ENCODE assay signal across 23 mouse cellular contexts in the genomic region with DNA sequence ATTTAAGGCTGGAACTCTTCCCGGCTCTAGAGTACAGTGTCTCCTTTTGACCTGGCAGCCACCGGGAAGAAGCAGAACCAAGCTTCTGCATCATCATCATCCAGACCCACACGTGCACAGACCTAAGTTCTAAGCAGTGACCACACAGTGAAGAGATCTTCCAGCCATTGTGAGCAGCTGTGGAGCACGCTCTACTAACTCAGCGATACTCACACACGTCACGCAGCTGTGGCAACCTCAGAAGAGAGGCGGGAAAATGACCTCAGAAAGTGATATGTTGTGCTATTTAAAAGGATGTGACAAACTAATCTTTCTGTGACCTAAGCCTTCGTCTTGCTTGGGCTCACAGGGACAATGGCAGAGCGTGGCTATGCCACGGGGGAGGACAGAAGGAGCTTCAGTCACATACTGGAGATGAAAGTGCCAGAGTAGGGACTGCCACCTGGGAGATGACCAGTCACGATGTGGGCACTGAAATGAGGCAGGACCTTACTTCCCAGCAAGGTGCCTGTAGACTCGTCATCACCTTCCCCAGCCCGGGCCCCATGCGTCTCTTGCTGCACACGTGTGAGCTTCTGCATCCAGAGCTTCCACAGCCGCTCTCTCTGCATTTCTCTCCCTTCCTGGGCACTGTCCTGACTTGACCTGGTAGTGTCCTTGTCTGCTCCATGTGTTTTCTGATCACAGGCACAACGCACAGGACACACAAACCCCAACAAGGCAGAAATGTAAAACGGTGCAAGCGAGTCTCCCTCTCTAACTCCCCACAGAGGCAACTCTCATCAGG. TPM values are rescaled to one million over a fixed set of nuclear protein-coding genes. Genes with fewer than 3 reads are reported as not detected.
DNase-seq lines count a peak whose midpoint lies in the region; ATAC-seq and TF ChIP-seq lines count a peak whose summit lies in the region.
"Had no signal": no experiment of that assay in that cellular context is flagged by ENCODE, and none has a peak within 500 bp of the region (broad histone marks: within the 10 kb centered on the region; RNA-seq: fewer than 3 reads in every experiment).

No protein-coding gene starts in this region.

- no peak overlapping the region for H3K27ac ChIP-seq in heart, embryonic 12.5 days (ENCODE audit: poor library complexity, severe bottlenecking)
- H3K27ac ChIP-seq in intestine, postnatal 0 days (ENCODE audit: low read depth, low read length) = no peak overlapping the region
- H3K27ac ChIP-seq in intestine, embryonic 15.5 days = no peak overlapping the region
- H3K27ac ChIP-seq: forebrain, embryonic 10.5 days; hindbrain, embryonic 13.5 days; liver, embryonic 13.5 days; stomach, embryonic 15.5 days had no signal

- no peaks in the 10 kb centered on the region for H3K36me3 ChIP-seq in heart, embryonic 12.5 days
- H3K36me3 ChIP-seq in intestine, postnatal 0 days (ENCODE audit: control insufficient read depth, insufficient read depth) = no peaks in the 10 kb centered on the region
- H3K36me3 ChIP-seq in intestine, embryonic 15.5 days = no peaks in the 10 kb centered on the region
- H3K36me3 ChIP-seq: forebrain, embryonic 10.5 days; hindbrain, embryonic 13.5 days; liver, embryonic 13.5 days; stomach, embryonic 15.5 days had no signal

- no peak for ATAC-seq in heart, embryonic 12.5 days (ENCODE audit: insufficient number of reproducible peaks, low FRiP score)
- no peak for ATAC-seq in intestine, postnatal 0 days
- ATAC-seq in intestine, embryonic 15.5 days = no peak
- ATAC-seq in megakaryocyte progenitor cell, adult 5-6 weeks (replicated peaks; ENCODE audit: poor library complexity) = no peak

- H3K4me1 ChIP-seq in heart, embryonic 12.5 days (replicated peaks) = peaks cover 19% of the 10 kb centered on the region; the same call in 1 of the 2 replicates
- 0 out of 2 replicates have a peak, but pooled peaks cover under 1% of the 10 kb centered on the region for H3K4me1 ChIP-seq in intestine, postnatal 0 days (replicated peaks; ENCODE audit: control insufficient read depth, insufficient read depth, low read length)
- no peaks in the 10 kb centered on the region for H3K4me1 ChIP-seq in intestine, embryonic 15.5 days (replicated peaks)
- H3K4me1 ChIP-seq: hindbrain, embryonic 13.5 days; stomach, embryonic 15.5 days had no signal

- no peaks in the 10 kb centered on the region for H3K9me3 ChIP-seq in heart, embryonic 12.5 days (replicated peaks)
- H3K9me3 ChIP-seq in intestine, postnatal 0 days (ENCODE audit: control insufficient read depth) = no peaks in the 10 kb centered on the region
- no peaks in the 10 kb centered on the region for H3K9me3 ChIP-seq in intestine, embryonic 15.5 days
- H3K9me3 ChIP-seq: forebrain, embryonic 10.5 days; hindbrain, embryonic 13.5 days; liver, embryonic 13.5 days; stomach, embryonic 15.5 days had no signal

- peak; percentile 89 for DNase-seq in heart, adult 11 months
- peak; percentile 67 for DNase-seq in A20 (ENCODE audit: low read depth, low spot score)
- peak; percentile 34 for DNase-seq in retina, postnatal 1 day
- DNase-seq: adrenal gland, adult 2 months; cerebellum, adult 11-12 months; cerebellum, postnatal 14 days; gastrocnemius, postnatal 36 days; kidney, postnatal 36 days; liver, embryonic 13.5 days; lung, adult 2 months; lung, postnatal 14 days; midbrain, embryonic 14.5 days; right cerebral cortex, postnatal 25 days; thymus, adult 2 months had no signal

- WGBS in heart, embryonic 12.5 days = 50% methylated on average over 20 of the region's 20 CpGs
- WGBS in intestine, postnatal 0 days = 66% methylated on average over 20 of the region's 20 CpGs
- 63% methylated on average over 20 of the region's 20 CpGs for WGBS in intestine, embryonic 15.5 days

- H3K4me2 ChIP-seq in heart, embryonic 12.5 days = no peak overlapping the region
- 0 out of 2 replicates have a peak overlapping the region, but pooled peaks have one; percentile 21 for H3K4me2 ChIP-seq in intestine, postnatal 0 days (replicated peaks; ENCODE audit: low read depth)
- no peak overlapping the region for H3K4me2 ChIP-seq in intestine, embryonic 15.5 days (replicated peaks)
- H3K4me2 ChIP-seq: hindbrain, embryonic 13.5 days; liver, embryonic 13.5 days; stomach, embryonic 15.5 days had no signal

- H3K27me3 ChIP-seq in heart, embryonic 12.5 days (replicated peaks) = 0 out of 2 replicates have a peak, but pooled peaks cover 5% of the 10 kb centered on the region
- H3K27me3 ChIP-seq in intestine, postnatal 0 days (replicated peaks; ENCODE audit: control insufficient read depth, insufficient read depth, low read length) = no peaks in the 10 kb centered on the region; the same call in 1 of the 2 replicates
- no peaks in the 10 kb centered on the region for H3K27me3 ChIP-seq in intestine, embryonic 15.5 days (replicated peaks)
- H3K27me3 ChIP-seq: stomach, embryonic 15.5 days had no signal

- H3K4me3 ChIP-seq in heart, embryonic 12.5 days = no peak overlapping the region
- H3K4me3 ChIP-seq in intestine, postnatal 0 days (ENCODE audit: low read depth, low read length) = no peak overlapping the region
- no peak overlapping the region for H3K4me3 ChIP-seq in intestine, embryonic 15.5 days (replicated peaks)
- H3K4me3 ChIP-seq: forebrain, embryonic 10.5 days; hindbrain, embryonic 13.5 days; liver, embryonic 13.5 days; stomach, embryonic 15.5 days had no signal

- H3K9ac ChIP-seq in heart, embryonic 12.5 days = no peak overlapping the region
- no peak overlapping the region for H3K9ac ChIP-seq in intestine, postnatal 0 days (ENCODE audit: low read depth, low read length)
- H3K9ac ChIP-seq in intestine, embryonic 15.5 days = no peak overlapping the region
- H3K9ac ChIP-seq: hindbrain, embryonic 13.5 days; liver, embryonic 13.5 days; stomach, embryonic 15.5 days had no signal

- TF ChIP-seq CTCF in intestine, postnatal 0 days (IDR thresholded peaks at IDR 0.05; ENCODE audit: low read depth) = no peak

RNA-seq across cellular contexts. Expression of a gene that starts 32.8 kb away (rescaled TPM):
- polyA plus RNA-seq in heart, embryonic 12.5 days (2016; fragmentation: Nextera tagmentation; extraction: Ambion mirVana) = 46.8 and 51.0 TPM in 2 replicates
- 27.7 and 28.4 TPM in 2 replicates for polyA plus RNA-seq in intestine, postnatal 0 days (2015; fragmentation: Nextera tagmentation; extraction: Ambion mirVana)
- 62.7 and 69.6 TPM in 2 replicates for polyA plus RNA-seq in intestine, embryonic 15.5 days (2015; fragmentation: Nextera tagmentation; extraction: Ambion mirVana)
- 14.7 and 14.8 TPM in 2 replicates for total RNA-seq in megakaryocyte progenitor cell, adult 5-6 weeks (2015)
- 18.8 and 25.3 TPM in 2 replicates for total RNA-seq in megakaryocyte progenitor cell, adult 5-6 weeks (2017)

RNA-seq across cellular contexts. Expression of a gene that starts 32.9 kb away (rescaled TPM):
- 1.4 and 1.5 TPM in 2 replicates for polyA plus RNA-seq in heart, embryonic 12.5 days (2016; fragmentation: Nextera tagmentation; extraction: Ambion mirVana)
- polyA plus RNA-seq in intestine, postnatal 0 days (2015; fragmentation: Nextera tagmentation; extraction: Ambion mirVana) = 4.6 TPM in 2 replicates
- polyA plus RNA-seq in intestine, embryonic 15.5 days (2015; fragmentation: Nextera tagmentation; extraction: Ambion mirVana) = 4.4 and 4.6 TPM in 2 replicates
- not detected in 2 replicates for total RNA-seq in megakaryocyte progenitor cell, adult 5-6 weeks (2015)
- 0.03 TPM in 1 of 2 replicates, not detected in the other for total RNA-seq in megakaryocyte progenitor cell, adult 5-6 weeks (2017)
- total RNA-seq: megakaryocyte, adult 5-6 weeks; MEL had no signal

RNA-seq across cellular contexts. Expression of a gene that starts 50.6 kb away (rescaled TPM):
- 67.5 and 71.6 TPM in 2 replicates for polyA plus RNA-seq in heart, embryonic 12.5 days (2016; fragmentation: Nextera tagmentation; extraction: Ambion mirVana)
- 52.2 and 55.8 TPM in 2 replicates for polyA plus RNA-seq in intestine, postnatal 0 days (2015; fragmentation: Nextera tagmentation; extraction: Ambion mirVana)
- polyA plus RNA-seq in intestine, embryonic 15.5 days (2015; fragmentation: Nextera tagmentation; extraction: Ambion mirVana) = 39.2 and 40.2 TPM in 2 replicates
- total RNA-seq in megakaryocyte progenitor cell, adult 5-6 weeks (2015) = 5.2 and 6.1 TPM in 2 replicates
- 13.4 and 15.0 TPM in 2 replicates for total RNA-seq in megakaryocyte progenitor cell, adult 5-6 weeks (2017)

RNA-seq across cellular contexts. Expression of a gene that starts 57.1 kb away (rescaled TPM):
- polyA plus RNA-seq in heart, embryonic 12.5 days (2016; fragmentation: Nextera tagmentation; extraction: Ambion mirVana) = 36.1 and 37.5 TPM in 2 replicates
- 17.1 and 17.5 TPM in 2 replicates for polyA plus RNA-seq in intestine, postnatal 0 days (2015; fragmentation: Nextera tagmentation; extraction: Ambion mirVana)
- 32.7 and 33.2 TPM in 2 replicates for polyA plus RNA-seq in intestine, embryonic 15.5 days (2015; fragmentation: Nextera tagmentation; extraction: Ambion mirVana)
- total RNA-seq in megakaryocyte progenitor cell, adult 5-6 weeks (2015) = 18.9 and 25.2 TPM in 2 replicates
- total RNA-seq in megakaryocyte progenitor cell, adult 5-6 weeks (2017) = 11.8 and 12.8 TPM in 2 replicates

Comparison
In these comparisons a context has a peak if more than half of its experiments do, and no peak if none do; other contexts are left out.
1. DNase-seq: peak in every context shown above with its lines; median percentile 89 in heart, adult 11 months; 67 in A20; 34 in retina, postnatal 1 day.